Mouse (Mus musculus) G1E (cell line): ENCODE data around the gene Atg101. TPM values are rescaled to one million over a fixed set of nuclear protein-coding genes. Genes with fewer than 3 reads are reported as not detected.

Source experiments
- ATAC-seq: 2 replicates; pipeline ENCODE4 v1.8.0; 2016; ENCODE audit warnings: mild to moderate bottlenecking; ENCODE audit not compliant: insufficient number of reproducible peaks, poor library complexity, low FRiP score, severe bottlenecking; ENCODE audit errors: extremely low read depth
- DNase-seq: peaks from one replicate; pipeline ENCODE4 v3.0.0; 2012; ENCODE audit warnings: low spot score
- H3K27me3 ChIP-seq: 2 replicates; pipeline ENCODE4 v1.6.1; 2012; ENCODE audit warnings: mild to moderate bottlenecking, low read length, inconsistent platforms; ENCODE audit not compliant: insufficient read depth
- H3K36me3 ChIP-seq: replicated peaks from 2 replicates; pipeline ENCODE3; 2012; ENCODE audit warnings: mild to moderate bottlenecking, inconsistent platforms
- H3K4me1 ChIP-seq: 2 replicates; pipeline ENCODE4 v1.6.1; 2012; ENCODE audit warnings: low read depth, low read length, inconsistent platforms, mixed read lengths; ENCODE audit not compliant: insufficient read depth
- H3K4me3 ChIP-seq: 2 replicates; pipeline ENCODE4 v1.5.1; 2012; ENCODE audit warnings: low read depth, mild to moderate bottlenecking, inconsistent platforms, low read length, moderate library complexity, mixed read lengths
- H3K9me3 ChIP-seq: replicated peaks from 2 replicates; pipeline ENCODE4 v1.6.1; 2012; ENCODE audit warnings: inconsistent platforms
- CTCF ChIP-seq: IDR thresholded peaks from 2 replicates; pipeline ENCODE4 v1.5.1; 2012; ENCODE audit warnings: low read depth, low read length, inconsistent platforms, mixed read lengths
- GATA1 ChIP-seq: IDR thresholded peaks from 2 replicates; pipeline ENCODE4 v1.6.1; 2012; ENCODE audit warnings: borderline replicate concordance, low read length, inconsistent platforms, mixed read lengths
- GATA2 ChIP-seq: IDR thresholded peaks from 2 replicates; pipeline ENCODE4 v1.6.1; 2012; ENCODE audit warnings: low read depth, low read length, inconsistent platforms, borderline replicate concordance
- POLR2AphosphoS5 ChIP-seq: IDR thresholded peaks from 2 replicates; pipeline ENCODE4 v1.6.1; 2012; ENCODE audit warnings: low read depth, low read length, inconsistent platforms; ENCODE audit not compliant: insufficient replicate concordance
- TAL1 ChIP-seq: conservative IDR thresholded peaks from 2 replicates; pipeline ENCODE4 v1.6.1; 2012; ENCODE audit warnings: low read depth, low read length, inconsistent platforms, mixed read lengths
- polyA plus RNA-seq: library from polyadenylated mRNA; stranded (reverse); fragments of >175 nt; gene quantifications from 2 replicates; pipeline ENCODE4 v1.2.3, GENCODE M21; 2012
- total RNA-seq, 2 experiments: library from RNA; stranded (forward) in 1 of 2; stranded (reverse) in 1 of 2; fragments of 200-1000 nt in 1 of 2; fragments of >200 nt in 1 of 2; fragmentation: Nextera tagmentation in 1 of 2; gene quantifications; 2 replicates each; pipeline ENCODE4 v1.2.3; 2014 to 2017

Gene Atg101
- total and polyA plus RNA-seq, 3 experiments: 5.9 to 42.5 (median 34.6) TPM

DNA sequence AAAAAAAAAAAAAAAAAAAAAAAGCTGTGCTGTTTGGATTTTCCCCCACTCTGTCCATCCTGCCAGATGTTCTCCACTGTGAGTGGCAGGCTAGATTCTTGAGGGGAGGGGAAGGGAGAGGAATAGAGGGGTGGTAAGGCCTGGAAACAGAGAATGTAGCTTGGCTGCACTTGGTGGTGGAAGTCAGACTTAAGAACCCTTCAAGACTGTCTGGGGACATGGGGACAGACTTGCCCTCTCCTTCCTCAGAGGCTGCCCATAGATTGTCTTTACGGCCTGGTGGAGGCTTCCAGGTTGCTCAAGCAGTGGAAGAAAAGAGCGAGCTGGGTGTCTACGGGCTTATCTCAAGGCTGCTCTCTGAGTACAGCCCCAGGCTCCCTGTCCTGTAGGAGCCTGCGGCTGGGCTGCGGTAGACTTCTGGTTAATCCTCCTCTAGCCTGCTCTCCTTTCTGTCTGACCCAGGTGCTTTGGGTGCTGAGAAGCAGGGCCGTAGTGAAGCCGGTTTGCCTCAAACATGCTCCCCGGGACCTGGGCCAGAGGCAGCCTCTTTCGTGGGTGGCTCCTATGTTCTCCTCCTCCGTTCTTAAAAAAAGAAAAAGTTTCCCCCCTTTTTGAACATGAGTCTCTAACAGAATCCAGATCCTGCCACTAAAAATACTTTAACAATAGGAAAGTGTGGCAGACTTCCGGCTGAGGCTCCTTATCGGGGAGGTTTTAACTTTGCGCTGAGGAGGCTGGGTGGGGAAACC is 23.0 kb upstream of the Atg101 start:
- Histone ChIP-seq H3K36me3 (no peaks in the 10 kb centered on the region), H3K4me1 (no peaks in the 10 kb centered on the region), H3K27me3 (peaks cover 11% of the 10 kb centered on the region; the same call in 1 of the 2 replicates), H3K9me3 (peaks cover 51% of the 10 kb centered on the region), H3K4me3 (no peak overlapping the region)
- DNase-seq: no peak
- ATAC-seq: no peak
- TF ChIP-seq GATA1 (no peak), TAL1 (no peak), GATA2 (no peak), CTCF (no peak), POLR2AphosphoS5 (no peak)

DNA sequence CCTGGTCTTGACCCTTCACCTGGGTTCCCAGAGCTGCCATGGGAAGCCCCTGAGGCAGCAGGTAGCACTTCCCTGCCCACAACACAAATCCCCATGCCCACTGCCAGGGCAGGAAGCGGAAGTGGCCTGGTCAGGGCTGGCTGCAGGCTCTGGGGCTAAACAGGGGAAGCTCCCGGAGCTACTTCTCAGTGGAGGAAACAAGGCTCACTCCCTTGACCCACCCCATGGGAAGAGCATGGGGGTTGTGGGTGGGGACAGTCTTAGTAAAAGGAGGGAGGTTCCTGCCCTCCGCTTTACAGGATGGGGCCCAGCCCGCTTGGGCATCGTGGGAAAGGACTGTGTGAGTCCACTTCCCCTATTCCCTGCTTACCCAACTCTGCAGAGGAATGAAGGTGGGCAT is 21.6 kb upstream of the Atg101 start:
- Histone ChIP-seq H3K9me3 (peaks cover 51% of the 10 kb centered on the region), H3K36me3 (no peaks in the 10 kb centered on the region), H3K4me3 (no peak overlapping the region), H3K27me3 (peaks cover 17% of the 10 kb centered on the region; the same call in 1 of the 2 replicates), H3K4me1 (no peaks in the 10 kb centered on the region)
- ATAC-seq: no peak
- no peak for TF ChIP-seq POLR2AphosphoS5
- TF ChIP-seq CTCF: no peak
- TF ChIP-seq GATA1: no peak
- TF ChIP-seq GATA2: no peak
- TF ChIP-seq TAL1: no peak
- no peak for DNase-seq

DNA sequence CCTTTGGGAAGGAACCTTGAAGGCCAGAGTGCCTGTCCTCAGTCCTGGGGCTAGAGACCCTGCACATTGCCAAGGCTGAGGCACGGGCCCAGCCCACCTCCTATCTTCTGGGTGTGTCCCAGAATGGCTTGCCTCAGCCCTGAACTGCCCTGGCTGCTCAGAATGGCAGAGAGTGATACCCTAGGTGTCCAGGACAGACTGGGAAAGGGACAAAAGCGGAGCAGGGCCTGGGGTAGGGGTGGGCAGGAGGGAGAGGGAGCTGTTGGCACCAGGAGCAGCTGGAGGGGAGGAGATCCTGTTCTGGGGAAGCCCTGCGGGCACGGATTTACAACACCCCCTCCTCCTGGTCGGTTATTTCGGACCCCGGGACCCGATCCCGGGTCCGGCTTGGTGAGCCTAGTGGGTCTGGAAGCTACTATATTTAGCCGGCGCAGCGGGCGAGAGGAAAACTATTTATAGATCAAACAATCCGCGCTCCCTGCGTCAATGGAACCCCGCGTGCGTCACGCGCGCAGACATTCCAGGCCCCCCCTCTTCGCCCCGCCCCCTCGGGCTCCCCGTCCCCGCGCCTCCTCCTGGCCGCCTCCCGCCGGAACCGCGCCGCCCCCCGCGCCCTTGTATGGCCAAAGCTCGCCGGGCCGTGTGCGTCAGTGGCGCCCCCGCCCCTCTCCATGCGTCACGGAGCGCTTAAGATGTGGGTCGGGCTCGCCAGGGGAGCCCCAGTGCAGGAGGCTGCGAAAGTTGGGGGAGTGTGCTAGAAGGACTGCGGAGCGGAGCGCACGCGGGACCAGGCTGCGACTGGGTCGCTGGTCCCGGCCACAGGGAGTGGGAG is 17.7 kb upstream of the Atg101 start:
- H3K4me1 ChIP-seq: no peaks in the 10 kb centered on the region
- peaks cover 45% of the 10 kb centered on the region for H3K9me3 ChIP-seq
- TF ChIP-seq CTCF (no peak), TAL1 (no peak), GATA1 (no peak), GATA2 (no peak), POLR2AphosphoS5 (no peak)
- no peak overlapping the region for H3K4me3 ChIP-seq
- ATAC-seq (no peak), DNase-seq (no peak)
- H3K36me3 ChIP-seq: no peaks in the 10 kb centered on the region
- H3K27me3 ChIP-seq: peaks cover 16% of the 10 kb centered on the region; the same call in 1 of the 2 replicates

DNA sequence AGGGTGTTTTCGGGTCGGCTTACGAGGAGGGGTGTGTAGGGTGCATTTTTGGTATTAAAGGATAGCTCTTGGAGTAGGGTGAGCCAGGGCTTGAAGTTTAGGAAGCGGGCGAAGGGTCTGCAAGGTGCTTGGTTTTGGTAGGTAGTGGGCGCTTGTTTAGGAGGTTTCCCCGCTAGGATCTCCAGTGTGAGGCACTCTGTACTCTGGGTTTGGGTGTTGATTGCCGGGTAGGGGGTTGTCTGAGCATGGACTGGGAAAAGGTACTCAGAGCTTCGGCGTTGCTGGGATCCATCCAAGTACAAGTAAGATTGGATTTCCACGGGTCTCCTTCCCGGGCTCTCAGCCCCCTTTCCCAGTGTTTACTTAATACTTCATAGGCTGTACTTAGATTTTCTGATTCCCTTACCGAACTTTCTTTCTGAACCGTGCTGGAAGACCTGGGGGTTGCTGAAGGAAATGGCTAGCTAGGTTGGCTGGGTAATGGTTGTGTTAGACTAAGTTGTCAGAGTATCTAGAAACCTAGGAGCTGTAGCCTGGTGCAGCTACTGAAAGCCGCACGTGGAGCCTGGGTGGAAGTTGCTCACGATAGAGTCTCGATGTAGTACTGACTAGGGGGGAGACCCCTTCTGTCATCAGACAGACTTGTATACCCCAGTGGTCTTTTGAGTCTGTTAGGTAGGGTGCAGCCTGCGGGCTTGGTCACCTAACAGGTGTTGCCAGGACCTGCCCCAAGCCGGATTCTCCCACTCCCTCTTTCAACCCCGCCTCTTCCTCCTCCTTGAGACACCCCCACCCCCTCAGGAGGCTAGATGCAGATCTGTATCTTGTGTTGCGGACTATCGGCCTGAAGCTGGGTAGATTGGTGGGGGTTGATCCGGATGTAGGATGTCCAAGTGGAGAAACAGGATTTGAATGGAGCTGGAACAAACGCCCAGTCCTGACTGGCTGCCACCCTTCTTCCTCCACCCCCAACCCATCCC is 16.7 kb upstream of the Atg101 start:
- Histone ChIP-seq H3K4me3 (no peak overlapping the region), H3K36me3 (no peaks in the 10 kb centered on the region), H3K27me3 (peaks cover 16% of the 10 kb centered on the region; the same call in 1 of the 2 replicates), H3K4me1 (no peaks in the 10 kb centered on the region), H3K9me3 (peaks cover 45% of the 10 kb centered on the region)
- no peak for TF ChIP-seq GATA2
- no peak for TF ChIP-seq CTCF
- TF ChIP-seq TAL1: no peak
- no peak for TF ChIP-seq GATA1
- no peak for TF ChIP-seq POLR2AphosphoS5
- ATAC-seq: no peak
- DNase-seq: no peak

DNA sequence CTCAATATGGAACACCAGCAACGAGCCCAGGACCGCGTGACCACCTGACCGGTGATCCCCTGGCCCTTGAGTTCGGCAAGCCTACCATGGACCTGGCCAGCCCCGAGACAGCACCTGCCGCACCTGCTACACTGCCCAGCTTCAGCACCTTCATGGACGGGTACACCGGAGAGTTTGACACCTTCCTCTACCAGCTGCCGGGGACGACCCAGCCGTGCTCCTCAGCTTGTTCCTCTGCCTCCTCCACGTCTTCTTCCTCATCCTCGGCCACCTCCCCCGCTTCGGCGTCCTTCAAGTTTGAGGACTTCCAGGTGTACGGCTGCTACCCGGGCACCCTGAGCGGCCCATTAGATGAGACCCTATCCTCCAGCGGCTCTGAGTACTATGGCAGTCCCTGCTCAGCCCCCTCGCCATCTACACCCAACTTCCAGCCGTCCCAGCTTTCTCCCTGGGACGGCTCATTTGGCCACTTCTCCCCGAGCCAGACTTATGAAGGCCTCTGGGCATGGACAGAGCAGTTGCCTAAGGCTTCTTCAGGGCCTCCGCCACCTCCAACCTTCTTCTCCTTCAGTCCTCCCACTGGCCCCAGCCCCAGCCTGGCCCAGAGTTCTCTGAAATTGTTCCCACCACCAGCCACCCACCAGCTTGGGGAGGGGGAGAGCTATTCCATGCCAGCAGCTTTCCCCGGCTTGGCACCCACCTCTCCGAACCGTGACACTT is 13.8 kb upstream of the Atg101 start:
- ATAC-seq (no peak), DNase-seq (no peak)
- TF ChIP-seq CTCF (no peak), POLR2AphosphoS5 (no peak), TAL1 (no peak), GATA1 (no peak), GATA2 (no peak)
- no peak overlapping the region for H3K4me3 ChIP-seq
- peaks cover 16% of the 10 kb centered on the region; the same call in 1 of the 2 replicates for H3K27me3 ChIP-seq
- H3K4me1 ChIP-seq: no peaks in the 10 kb centered on the region
- H3K36me3 ChIP-seq: no peaks in the 10 kb centered on the region
- H3K9me3 ChIP-seq: peaks cover 37% of the 10 kb centered on the region
